Mouse (Mus musculus): Measurements from ENCODE around the gene Faah.

Faah gene

GRCm38 (mm10) chr4:116001206-116001605, 16.5 kb downstream of the Faah start:
- DNase-seq (ENCODE audit: extremely low spot score, low spot score): no peak

- no peak for DNase-seq (ENCODE audit: extremely low spot score, low spot score)
These were observed 17.1 kb downstream of the Faah start for GRCm38 (mm10) chr4:116000671-116001070.

- no peak for DNase-seq (ENCODE audit: extremely low spot score, low spot score)
These were observed 21.0 kb downstream of the Faah start for GRCm38 (mm10) chr4:115996729-115997128.

- DNase-seq (ENCODE audit: extremely low spot score, low spot score): no peak
These were observed 22.4 kb downstream of the Faah start for GRCm38 (mm10) chr4:115995376-115995730.

GRCm38 (mm10) chr4:115994662-115995375, 22.9 kb downstream of the Faah start:
- no peak for DNase-seq (ENCODE audit: extremely low spot score, low spot score)

GRCm38 (mm10) chr4:115989382-115989781, 28.3 kb downstream of the Faah start:
- DNase-seq (ENCODE audit: extremely low spot score, low spot score): no peak

- no peak for DNase-seq (ENCODE audit: extremely low spot score, low spot score)
These were observed 29.7 kb downstream of the Faah start for GRCm38 (mm10) chr4:115987858-115988530.

- DNase-seq (ENCODE audit: extremely low spot score, low spot score): no peak
These were observed 30.3 kb downstream of the Faah start for GRCm38 (mm10) chr4:115987436-115987835.

- DNase-seq (ENCODE audit: extremely low spot score, low spot score): no peak
These were observed 32.8 kb downstream of the Faah start for GRCm38 (mm10) chr4:115984967-115985366.

GRCm38 (mm10) chr4:115984111-115984510, 33.6 kb downstream of the Faah start:
- peak; percentile 93 for DNase-seq (ENCODE audit: extremely low spot score, low spot score)

- peak; percentile 82 for DNase-seq (ENCODE audit: extremely low spot score, low spot score)
These were observed 37.0 kb downstream of the Faah start for GRCm38 (mm10) chr4:115980676-115981075.

GRCm38 (mm10) chr4:115979437-115979836, 38.3 kb downstream of the Faah start:
- DNase-seq (ENCODE audit: extremely low spot score, low spot score): peak; percentile 43

- DNase-seq (ENCODE audit: extremely low spot score, low spot score): no peak
These were observed 38.8 kb downstream of the Faah start for GRCm38 (mm10) chr4:115978911-115979310.

GRCm38 (mm10) chr4:115972543-115972942, 45.2 kb downstream of the Faah start:
- DNase-seq (ENCODE audit: extremely low spot score, low spot score): no peak

GRCm38 (mm10) chr4:115964446-115964845, 53.3 kb downstream of the Faah start:
- DNase-seq (ENCODE audit: extremely low spot score, low spot score): no peak

GRCm38 (mm10) chr4:115963751-115964150, 54.0 kb downstream of the Faah start:
- DNase-seq (ENCODE audit: extremely low spot score, low spot score): no peak

GRCm38 (mm10) chr4:115962671-115963412, 54.9 kb downstream of the Faah start:
- DNase-seq (ENCODE audit: extremely low spot score, low spot score): peak; percentile 77

- no peak for DNase-seq (ENCODE audit: extremely low spot score, low spot score)
These were observed 55.7 kb downstream of the Faah start for GRCm38 (mm10) chr4:115961991-115962390.

- DNase-seq (ENCODE audit: extremely low spot score, low spot score): no peak
These were observed 58.2 kb downstream of the Faah start for GRCm38 (mm10) chr4:115959546-115959945.

GRCm38 (mm10) chr4:115955494-115955775, 62.3 kb downstream of the Faah start:
- DNase-seq (ENCODE audit: extremely low spot score, low spot score): no peak

GRCm38 (mm10) chr4:115954656-115955493, 62.9 kb downstream of the Faah start:
- no peak for DNase-seq (ENCODE audit: extremely low spot score, low spot score)

GRCm38 (mm10) chr4:115953559-115953958, 64.2 kb downstream of the Faah start:
- no peak for DNase-seq (ENCODE audit: extremely low spot score, low spot score)
